Mouse (Mus musculus): ENCODE data around the gene Dnajc28. TPM values are rescaled to one million over a fixed set of nuclear protein-coding genes. Genes with fewer than 3 reads are reported as not detected.

The Dnajc28 gene
- polyA plus RNA-seq, 1 experiment from 2014 or later = 8.7 TPM

DNA sequence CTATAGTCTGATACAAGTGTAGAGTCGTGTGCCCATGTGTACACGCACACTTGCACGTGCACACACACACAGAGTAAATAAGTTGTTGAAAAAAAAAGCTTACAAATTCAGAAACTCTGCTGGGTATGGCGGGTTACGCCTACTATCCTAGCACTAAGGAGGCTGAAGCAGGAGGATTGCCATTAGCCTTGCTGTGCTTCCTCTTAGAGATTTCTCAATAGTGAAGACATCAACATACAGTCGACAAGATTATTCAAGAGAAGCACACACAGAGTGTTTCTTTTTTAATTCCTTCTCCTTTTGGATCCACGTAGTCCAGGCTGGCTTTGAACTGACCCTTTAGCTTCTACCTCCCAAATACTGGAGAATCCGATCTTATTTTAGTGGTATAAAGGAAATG is 21.3 kb upstream of the Dnajc28 start:
- Histone ChIP-seq H3K9me3 (ENCODE audit: control insufficient read depth, low read length) (no peaks in the 10 kb centered on the region), H3K4me3 (replicated peaks; ENCODE audit: low read depth, low read length) (no peak overlapping the region), H3K27ac (replicated peaks; ENCODE audit: low read depth, low read length) (no peak overlapping the region), H3K4me2 (ENCODE audit: low read length) (no peak overlapping the region), H3K4me1 (ENCODE audit: control insufficient read depth, insufficient read depth, low read length) (no peaks in the 10 kb centered on the region), H3K27me3 (ENCODE audit: control insufficient read depth, insufficient read depth, low read length) (no peaks in the 10 kb centered on the region), H3K36me3 (ENCODE audit: control insufficient read depth, insufficient read depth, low read length) (peaks cover 73% of the 10 kb centered on the region), H3K9ac (replicated peaks; ENCODE audit: low read length) (no peak overlapping the region)
- DNase-seq = no peak
- no peak for ATAC-seq (ENCODE audit: low FRiP score, low TSS enrichment)
- 95% methylated on average over 8 of the region's 8 CpGs for WGBS

DNA sequence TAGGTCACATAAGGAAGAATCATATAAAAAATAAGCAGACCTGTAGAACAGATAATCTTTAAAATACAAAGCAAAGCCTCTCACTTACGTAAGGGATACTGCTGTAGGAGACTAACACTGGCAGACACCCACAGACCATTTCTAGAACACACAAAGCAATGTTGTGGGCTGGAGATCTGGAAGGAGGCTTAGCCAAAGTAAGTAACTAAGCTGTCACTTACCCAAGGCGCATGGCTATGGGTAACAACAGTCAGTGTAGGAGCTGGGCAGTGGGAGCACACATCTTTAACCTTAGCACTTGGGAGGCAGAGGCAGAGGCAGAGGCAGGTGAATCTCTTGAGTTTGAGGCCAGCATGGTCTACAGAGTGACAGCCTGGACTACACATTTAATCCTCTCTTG is 20.8 kb upstream of the Dnajc28 start:
- 96% methylated on average over 2 of the region's 2 CpGs for WGBS
- Histone ChIP-seq H3K27ac (replicated peaks; ENCODE audit: low read depth, low read length) (no peak overlapping the region), H3K36me3 (ENCODE audit: control insufficient read depth, insufficient read depth, low read length) (peaks cover 76% of the 10 kb centered on the region), H3K4me2 (ENCODE audit: low read length) (no peak overlapping the region), H3K9ac (replicated peaks; ENCODE audit: low read length) (no peak overlapping the region), H3K4me3 (replicated peaks; ENCODE audit: low read depth, low read length) (no peak overlapping the region), H3K9me3 (ENCODE audit: control insufficient read depth, low read length) (no peaks in the 10 kb centered on the region), H3K4me1 (ENCODE audit: control insufficient read depth, insufficient read depth, low read length) (no peaks in the 10 kb centered on the region), H3K27me3 (ENCODE audit: control insufficient read depth, insufficient read depth, low read length) (no peaks in the 10 kb centered on the region)
- no peak for DNase-seq
- ATAC-seq (ENCODE audit: low FRiP score, low TSS enrichment) = no peak

DNA sequence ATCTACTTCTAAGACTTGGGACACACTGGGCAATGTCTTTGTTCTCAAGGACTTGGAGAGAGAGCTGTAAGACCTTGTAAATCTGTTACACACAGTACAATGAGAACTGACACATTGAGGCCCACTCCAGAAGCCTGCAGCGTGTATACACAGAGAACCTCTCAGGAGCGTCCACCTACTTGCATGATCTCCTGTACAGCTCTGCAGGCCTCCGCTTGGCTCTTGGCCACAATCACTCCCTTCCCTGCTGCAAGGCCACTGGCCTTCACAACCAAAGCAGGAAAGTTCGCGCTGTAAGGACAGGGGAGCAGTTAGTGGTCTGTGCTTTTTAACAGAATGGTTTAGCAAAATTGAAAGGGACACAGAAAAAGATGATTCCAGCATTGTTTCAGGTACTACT is 20.3 kb upstream of the Dnajc28 start:
- no peak overlapping the region for H3K27ac ChIP-seq (replicated peaks; ENCODE audit: low read depth, low read length)
- H3K9ac ChIP-seq (replicated peaks; ENCODE audit: low read length) = no peak overlapping the region
- no peak overlapping the region for H3K4me3 ChIP-seq (replicated peaks; ENCODE audit: low read depth, low read length)
- WGBS = 95% methylated on average over 5 of the region's 5 CpGs
- peaks cover 76% of the 10 kb centered on the region for H3K36me3 ChIP-seq (ENCODE audit: control insufficient read depth, insufficient read depth, low read length)
- H3K4me1 ChIP-seq (ENCODE audit: control insufficient read depth, insufficient read depth, low read length) = no peaks in the 10 kb centered on the region
- ATAC-seq (ENCODE audit: low FRiP score, low TSS enrichment) = no peak
- no peaks in the 10 kb centered on the region for H3K27me3 ChIP-seq (ENCODE audit: control insufficient read depth, insufficient read depth, low read length)
- no peak for DNase-seq
- no peak overlapping the region for H3K4me2 ChIP-seq (ENCODE audit: low read length)
- H3K9me3 ChIP-seq (ENCODE audit: control insufficient read depth, low read length) = no peaks in the 10 kb centered on the region

DNA sequence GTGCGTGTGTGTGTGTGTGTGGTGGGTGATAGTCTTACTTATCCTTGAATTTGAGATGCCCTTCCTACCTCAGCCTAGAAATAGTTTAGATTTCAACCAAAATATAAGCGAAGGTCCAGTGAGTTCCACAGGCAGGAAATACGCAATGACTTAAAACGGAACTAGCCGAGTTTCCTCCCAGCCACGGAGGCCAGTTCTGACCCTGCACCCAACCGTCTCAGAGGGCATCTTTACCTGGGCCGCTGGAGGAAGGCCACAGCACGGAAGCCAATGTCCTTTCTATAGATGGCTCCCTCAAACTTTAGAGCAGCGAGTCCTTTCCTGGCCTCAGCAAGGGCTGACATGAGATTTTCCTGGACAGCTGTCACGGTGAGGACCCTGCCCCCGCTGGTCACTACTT is 14.8 kb upstream of the Dnajc28 start:
- DNase-seq (no peak), ATAC-seq (ENCODE audit: low FRiP score, low TSS enrichment) (no peak)
- Histone ChIP-seq H3K9ac (replicated peaks; ENCODE audit: low read length) (no peak overlapping the region), H3K9me3 (ENCODE audit: control insufficient read depth, low read length) (no peaks in the 10 kb centered on the region), H3K27ac (replicated peaks; ENCODE audit: low read depth, low read length) (no peak overlapping the region), H3K36me3 (ENCODE audit: control insufficient read depth, insufficient read depth, low read length) (peaks cover 85% of the 10 kb centered on the region), H3K4me2 (ENCODE audit: low read length) (no peak overlapping the region), H3K27me3 (ENCODE audit: control insufficient read depth, insufficient read depth, low read length) (no peaks in the 10 kb centered on the region), H3K4me3 (replicated peaks; ENCODE audit: low read depth, low read length) (no peak overlapping the region), H3K4me1 (ENCODE audit: control insufficient read depth, insufficient read depth, low read length) (no peaks in the 10 kb centered on the region)
- WGBS = 93% methylated on average over 12 of the region's 12 CpGs

DNA sequence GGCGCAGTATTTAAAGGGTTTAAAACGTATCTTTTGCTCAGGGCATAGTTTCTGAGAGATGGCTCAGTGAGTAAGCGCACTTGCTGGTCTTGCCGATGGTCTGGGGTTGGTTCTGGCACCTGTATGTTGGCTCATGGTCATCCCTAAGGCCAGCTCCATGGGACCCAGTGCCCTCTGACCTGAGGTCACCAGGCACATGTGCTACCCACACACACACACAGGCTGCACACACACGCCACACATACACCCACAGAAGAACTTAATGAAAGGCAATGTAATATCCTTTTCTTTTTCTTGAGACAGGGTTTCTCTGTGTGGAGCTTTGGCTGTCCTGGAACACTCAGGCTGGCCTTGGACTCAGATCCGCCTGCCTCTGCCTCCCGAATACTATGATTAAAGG is 14.1 kb upstream of the Dnajc28 start:
- Histone ChIP-seq H3K9me3 (ENCODE audit: control insufficient read depth, low read length) (no peaks in the 10 kb centered on the region), H3K4me1 (ENCODE audit: control insufficient read depth, insufficient read depth, low read length) (no peaks in the 10 kb centered on the region), H3K4me2 (ENCODE audit: low read length) (no peak overlapping the region), H3K36me3 (ENCODE audit: control insufficient read depth, insufficient read depth, low read length) (peaks cover 86% of the 10 kb centered on the region), H3K9ac (replicated peaks; ENCODE audit: low read length) (no peak overlapping the region), H3K27ac (replicated peaks; ENCODE audit: low read depth, low read length) (no peak overlapping the region), H3K4me3 (replicated peaks; ENCODE audit: low read depth, low read length) (no peak overlapping the region), H3K27me3 (ENCODE audit: control insufficient read depth, insufficient read depth, low read length) (no peaks in the 10 kb centered on the region)
- ATAC-seq (ENCODE audit: low FRiP score, low TSS enrichment) (no peak), DNase-seq (no peak)
- WGBS = 97% methylated on average over 7 of the region's 7 CpGs

DNA sequence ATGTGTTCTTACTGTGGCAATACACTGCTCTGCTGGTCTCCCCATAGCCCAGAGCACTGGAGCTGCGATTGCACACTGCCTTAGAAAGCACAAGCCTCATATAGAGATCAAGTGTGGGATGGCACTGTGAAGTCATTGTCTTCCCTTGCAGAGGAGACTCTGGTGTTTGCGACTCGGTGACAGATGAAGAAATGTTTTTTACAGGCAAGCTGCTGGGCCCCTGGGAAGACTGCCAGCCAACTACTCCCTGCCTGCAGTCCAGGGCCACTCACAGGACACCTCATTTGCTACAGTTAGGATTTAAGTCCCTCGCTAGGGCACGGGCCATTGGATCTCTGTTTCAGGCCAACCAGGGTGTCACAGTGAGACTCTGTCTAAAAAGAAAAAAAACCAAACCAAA is 13.6 kb upstream of the Dnajc28 start:
- ATAC-seq (ENCODE audit: low FRiP score, low TSS enrichment) (no peak), DNase-seq (no peak)
- no peak overlapping the region for H3K4me3 ChIP-seq (replicated peaks; ENCODE audit: low read depth, low read length)
- no peak overlapping the region for H3K4me2 ChIP-seq (ENCODE audit: low read length)
- H3K36me3 ChIP-seq (ENCODE audit: control insufficient read depth, insufficient read depth, low read length) = peaks cover 86% of the 10 kb centered on the region
- H3K9me3 ChIP-seq (ENCODE audit: control insufficient read depth, low read length) = no peaks in the 10 kb centered on the region
- H3K4me1 ChIP-seq (ENCODE audit: control insufficient read depth, insufficient read depth, low read length) = no peaks in the 10 kb centered on the region
- no peak overlapping the region for H3K9ac ChIP-seq (replicated peaks; ENCODE audit: low read length)
- WGBS = 91% methylated on average over 5 of the region's 5 CpGs
- H3K27ac ChIP-seq (replicated peaks; ENCODE audit: low read depth, low read length) = no peak overlapping the region
- no peaks in the 10 kb centered on the region for H3K27me3 ChIP-seq (ENCODE audit: control insufficient read depth, insufficient read depth, low read length)

DNA sequence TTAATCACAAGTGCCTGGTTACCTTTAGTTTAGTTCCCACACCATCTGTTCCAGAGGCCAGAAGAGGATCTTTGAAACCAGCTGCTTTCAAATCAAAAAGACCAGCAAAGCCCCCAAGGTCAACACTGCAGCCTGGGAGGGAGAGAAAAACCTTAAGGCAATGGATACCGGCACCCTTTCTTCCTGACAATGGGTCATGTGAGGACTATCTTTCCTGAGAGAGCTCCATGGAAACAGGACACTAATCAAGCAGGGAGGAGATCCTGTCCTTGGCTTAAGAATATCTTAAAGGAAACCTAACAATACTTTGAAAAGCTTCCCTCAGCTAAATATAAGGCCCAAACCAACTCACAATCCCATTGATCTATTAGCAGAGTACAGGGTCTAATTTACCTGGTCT is 11.8 kb upstream of the Dnajc28 start:
- Histone ChIP-seq H3K4me1 (ENCODE audit: control insufficient read depth, insufficient read depth, low read length) (no peaks in the 10 kb centered on the region), H3K36me3 (ENCODE audit: control insufficient read depth, insufficient read depth, low read length) (peaks cover 81% of the 10 kb centered on the region), H3K4me3 (replicated peaks; ENCODE audit: low read depth, low read length) (no peak overlapping the region), H3K9me3 (ENCODE audit: control insufficient read depth, low read length) (no peaks in the 10 kb centered on the region), H3K9ac (replicated peaks; ENCODE audit: low read length) (no peak overlapping the region), H3K4me2 (ENCODE audit: low read length) (no peak overlapping the region), H3K27me3 (ENCODE audit: control insufficient read depth, insufficient read depth, low read length) (no peaks in the 10 kb centered on the region), H3K27ac (replicated peaks; ENCODE audit: low read depth, low read length) (no peak overlapping the region)
- WGBS = 69% methylated on average over 1 of the region's 1 CpGs
- DNase-seq (no peak), ATAC-seq (ENCODE audit: low FRiP score, low TSS enrichment) (no peak)

DNA sequence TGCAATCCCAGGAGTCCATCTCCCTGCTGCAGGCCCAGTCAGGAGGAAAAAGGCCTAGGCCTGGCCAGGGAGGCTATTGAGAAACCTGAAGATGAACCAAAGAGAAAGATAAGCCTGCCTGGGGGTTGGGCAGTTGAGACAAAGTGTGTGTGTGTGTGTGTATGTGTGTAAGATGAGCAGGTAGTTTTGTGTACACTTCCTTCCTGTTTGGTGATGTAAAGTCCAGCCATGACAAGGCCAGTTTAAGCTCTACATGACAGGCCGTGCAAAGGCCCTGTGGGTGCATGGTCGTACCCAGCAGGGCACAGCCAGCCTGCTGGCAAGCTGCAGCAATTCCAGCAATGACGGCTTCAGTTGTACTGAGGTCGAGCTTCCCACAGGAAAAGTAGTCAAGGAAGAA is 10.9 kb upstream of the Dnajc28 start:
- no peak for ATAC-seq (ENCODE audit: low FRiP score, low TSS enrichment)
- Histone ChIP-seq H3K4me3 (replicated peaks; ENCODE audit: low read depth, low read length) (no peak overlapping the region), H3K27ac (replicated peaks; ENCODE audit: low read depth, low read length) (no peak overlapping the region), H3K9ac (replicated peaks; ENCODE audit: low read length) (no peak overlapping the region), H3K4me2 (ENCODE audit: low read length) (no peak overlapping the region), H3K9me3 (ENCODE audit: control insufficient read depth, low read length) (no peaks in the 10 kb centered on the region), H3K36me3 (ENCODE audit: control insufficient read depth, insufficient read depth, low read length) (peaks cover 82% of the 10 kb centered on the region), H3K4me1 (ENCODE audit: control insufficient read depth, insufficient read depth, low read length) (no peaks in the 10 kb centered on the region), H3K27me3 (ENCODE audit: control insufficient read depth, insufficient read depth, low read length) (no peaks in the 10 kb centered on the region)
- no peak for DNase-seq
- WGBS = 100% methylated on average over 4 of the region's 4 CpGs

DNA sequence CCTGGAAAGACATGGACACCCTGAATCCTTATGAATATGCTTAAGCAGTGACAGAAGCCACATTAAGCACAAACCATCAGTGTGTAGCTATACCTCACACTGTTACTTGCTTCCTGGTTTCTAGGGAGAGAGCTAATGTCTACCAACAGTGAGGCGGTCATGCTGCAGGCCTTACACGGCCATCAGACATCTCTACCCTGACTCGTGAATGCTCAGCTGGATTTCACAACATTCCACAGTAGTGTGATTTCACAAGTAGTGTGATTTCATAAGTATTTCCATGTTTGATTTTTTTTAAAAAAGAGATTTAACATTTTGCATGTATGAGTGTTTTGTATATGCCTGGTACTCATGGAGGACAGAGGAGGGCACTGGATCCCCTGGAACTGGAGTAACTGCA is 9.8 kb upstream of the Dnajc28 start:
- Histone ChIP-seq H3K36me3 (ENCODE audit: control insufficient read depth, insufficient read depth, low read length) (peaks cover 86% of the 10 kb centered on the region), H3K9ac (replicated peaks; ENCODE audit: low read length) (no peak overlapping the region), H3K4me3 (replicated peaks; ENCODE audit: low read depth, low read length) (no peak overlapping the region), H3K27ac (replicated peaks; ENCODE audit: low read depth, low read length) (no peak overlapping the region), H3K4me2 (ENCODE audit: low read length) (no peak overlapping the region), H3K4me1 (ENCODE audit: control insufficient read depth, insufficient read depth, low read length) (no peaks in the 10 kb centered on the region), H3K9me3 (ENCODE audit: control insufficient read depth, low read length) (no peaks in the 10 kb centered on the region), H3K27me3 (ENCODE audit: control insufficient read depth, insufficient read depth, low read length) (no peaks in the 10 kb centered on the region)
- ATAC-seq (ENCODE audit: low FRiP score, low TSS enrichment) = no peak
- 97% methylated on average over 3 of the region's 3 CpGs for WGBS
- no peak for DNase-seq
